Comparison of ENCODE assay signal across 25 mouse cellular contexts in the genomic region with DNA sequence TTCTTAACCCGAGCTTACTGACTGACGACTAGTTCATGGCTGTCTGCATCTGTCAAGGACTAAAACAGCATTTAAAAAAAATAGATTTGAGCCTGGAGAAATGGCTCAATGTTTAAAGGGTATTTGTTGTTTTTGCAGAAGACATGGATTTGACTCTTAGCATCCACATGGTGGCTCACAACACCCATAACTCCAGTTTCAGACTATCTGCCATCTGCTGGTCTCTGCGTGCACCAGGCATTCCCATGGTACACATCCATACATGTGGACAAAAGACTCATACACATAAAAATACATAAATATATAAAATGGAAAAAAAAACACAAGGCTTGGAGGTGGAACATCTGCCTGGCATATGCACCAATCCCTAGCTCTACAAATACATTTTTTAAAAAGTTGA. TPM values are rescaled to one million over a fixed set of nuclear protein-coding genes. Genes with fewer than 3 reads are reported as not detected.
DNase-seq lines count a peak whose midpoint lies in the region; ATAC-seq and TF ChIP-seq lines count a peak whose summit lies in the region.
"Had no signal": no experiment of that assay in that cellular context is flagged by ENCODE, and none has a peak within 500 bp of the region (broad histone marks: within the 10 kb centered on the region; RNA-seq: fewer than 3 reads in every experiment).

No protein-coding gene starts in this region.

- H3K4me3 ChIP-seq in gastrocnemius, adult 2 months: no peak overlapping the region
- H3K4me3 ChIP-seq in kidney, postnatal 0 days (replicated peaks; ENCODE audit: low read depth, low read length): no peak overlapping the region
- no peak overlapping the region for H3K4me3 ChIP-seq in CH12.LX (replicated peaks in 1 of 3; ENCODE audit: low read depth in 2 of 3, low read length in 2 of 3, poor library complexity in 1 of 3)
- no peak overlapping the region for H3K4me3 ChIP-seq in embryonic fibroblast, embryonic 13.5 days (ENCODE audit: insufficient read depth, low read length)
- H3K4me3 ChIP-seq: forebrain, embryonic 10.5 days; hindbrain, embryonic 10.5 days; limb, embryonic 10.5 days; midbrain, embryonic 12.5 days had no signal

- peaks cover 23% of the 10 kb centered on the region for H3K36me3 ChIP-seq in kidney, postnatal 0 days (ENCODE audit: insufficient read depth, low read length)
- peaks cover 25 to 64% of the 10 kb centered on the region in 2 experiments for H3K36me3 ChIP-seq in CH12.LX (replicated peaks in 1 of 2; ENCODE audit: control insufficient read depth in 1 of 2, insufficient read depth in 1 of 2, low read length in 1 of 2)

- ATAC-seq in kidney, postnatal 0 days (replicated peaks; ENCODE audit: low FRiP score, low read depth): no peak

- H3K4me1 ChIP-seq in kidney, postnatal 0 days (replicated peaks; ENCODE audit: insufficient read depth, low read length): no peaks in the 10 kb centered on the region
- no peaks in the 10 kb centered on the region for H3K4me1 ChIP-seq in CH12.LX (ENCODE audit: control insufficient read depth in 1 of 2, insufficient read depth in 2 of 2)
- H3K4me1 ChIP-seq in embryonic fibroblast, embryonic 13.5 days (ENCODE audit: control insufficient read depth, insufficient read depth, low read length): no peaks in the 10 kb centered on the region
- H3K4me1 ChIP-seq: forebrain, embryonic 10.5 days; hindbrain, embryonic 10.5 days; limb, embryonic 10.5 days; midbrain, embryonic 12.5 days had no signal

- no peaks in the 10 kb centered on the region for H3K79me2 ChIP-seq in CH12.LX (replicated peaks; ENCODE audit: control insufficient read depth, extremely low read depth, insufficient read depth, poor library complexity, severe bottlenecking)

- no peak overlapping the region for H3K27ac ChIP-seq in gastrocnemius, adult 2 months
- no peak overlapping the region for H3K27ac ChIP-seq in kidney, postnatal 0 days
- H3K27ac ChIP-seq in CH12.LX (ENCODE audit: insufficient read depth, low read depth): no peak overlapping the region
- H3K27ac ChIP-seq in embryonic fibroblast, embryonic 13.5 days (ENCODE audit: insufficient read depth, low read length): no peak overlapping the region
- H3K27ac ChIP-seq: forebrain, embryonic 10.5 days; hindbrain, embryonic 10.5 days; limb, embryonic 10.5 days; midbrain, embryonic 12.5 days had no signal

- TF ChIP-seq EP300 in CH12.LX (IDR thresholded peaks at IDR 0.05; ENCODE audit: low read length): no peak

- no peak; the same call in none of the 2 replicates for TF ChIP-seq RAD21 in CH12.LX (IDR thresholded peaks at IDR 0.05; ENCODE audit: low read depth, low read length)

- no peaks in the 10 kb centered on the region for H3K27me3 ChIP-seq in kidney, postnatal 0 days (ENCODE audit: insufficient read depth, low read length)
- H3K27me3 ChIP-seq in CH12.LX (replicated peaks): no peaks in the 10 kb centered on the region
- H3K27me3 ChIP-seq: midbrain, embryonic 12.5 days had no signal

- no peak overlapping the region for H3K4me2 ChIP-seq in kidney, postnatal 0 days (ENCODE audit: low read length)
- no peak overlapping the region for H3K4me2 ChIP-seq in CH12.LX (ENCODE audit: insufficient read depth, low read depth, poor library complexity, severe bottlenecking)
- H3K4me2 ChIP-seq: heart, embryonic 11.5 days; midbrain, embryonic 12.5 days had no signal

- H3K9ac ChIP-seq in kidney, postnatal 0 days (ENCODE audit: low read depth, low read length): no peak overlapping the region
- H3K9ac ChIP-seq in CH12.LX (ENCODE audit: insufficient read depth, low read depth): no peak overlapping the region
- H3K9ac ChIP-seq: midbrain, embryonic 12.5 days had no signal

- no peak for DNase-seq in gastrocnemius, adult 2 months
- no peak for DNase-seq in gastrocnemius, postnatal 10 days
- DNase-seq in kidney, postnatal 0 days (ENCODE audit: low spot score): peak; percentile 10
- DNase-seq in kidney, adult 11 months: no peak
- no peak for DNase-seq in CH12.LX (ENCODE audit: extremely low read depth)
- DNase-seq in ovary, postnatal 14 days (ENCODE audit: low spot score): no peak
- DNase-seq: adrenal gland, adult 2 months; cerebellum, adult 18-20 months; cerebellum, postnatal 25 days; kidney, adult 9 months; kidney, postnatal 36 days; lung, postnatal 14 days; right cerebral cortex, postnatal 14 days had no signal

- dilution Hi-C loops in CH12.LX (cut with MboI; ENCODE audit: extremely low pct_ligation_motif_present, extremely low pct_unique_long_range_greater_than_20kb, low sequenced_read_pairs): no loop called here

- 0 out of 2 replicates have a peak, but pooled peaks have one; percentile 18 for TF ChIP-seq CTCF in gastrocnemius, adult 2 months (IDR thresholded peaks at IDR 0.05)
- TF ChIP-seq CTCF in kidney, postnatal 0 days (IDR thresholded peaks at IDR 0.05; ENCODE audit: low read depth): peak; percentile 43; the same call in 1 of the 2 replicates
- TF ChIP-seq CTCF in CH12.LX (conservative IDR thresholded peaks at IDR 0.05 in 1 of 2, IDR thresholded peaks at IDR 0.05 in 1 of 2; ENCODE audit: low read depth in 2 of 2, low read length in 2 of 2): peak in 1 of 2 experiments; percentile 57; a peak in 2 of 4 replicates
- TF ChIP-seq CTCF in embryonic fibroblast, embryonic 13.5 days (IDR thresholded peaks at IDR 0.05; ENCODE audit: borderline replicate concordance, insufficient read depth, low read length): 0 out of 2 replicates have a peak, but pooled peaks have one; percentile 6

- WGBS in kidney, postnatal 0 days: 83% methylated on average over 3 of the region's 3 CpGs

- H3K9me3 ChIP-seq in kidney, postnatal 0 days (replicated peaks; ENCODE audit: low read length): no peaks in the 10 kb centered on the region
- H3K9me3 ChIP-seq in CH12.LX (replicated peaks; ENCODE audit: low read length): no peaks in the 10 kb centered on the region
- H3K9me3 ChIP-seq: G1E; hindbrain, embryonic 10.5 days; limb, embryonic 10.5 days; midbrain, embryonic 12.5 days had no signal

- TF ChIP-seq POLR2A in CH12.LX (IDR thresholded peaks at IDR 0.05; ENCODE audit: low read depth, low read length): no peak
- TF ChIP-seq POLR2A in embryonic fibroblast, embryonic 13.5 days (IDR thresholded peaks at IDR 0.05; ENCODE audit: low read depth, low read length): no peak

- in situ Hi-C loops in CH12.LX (cut with MboI; ENCODE audit: low pct_ligation_motif_present, low pct_unique_long_range_greater_than_20kb, low sequenced_read_pairs): no loop called here

- intact Hi-C loops in gastrocnemius, adult 2 months (cut with DNase I): no loop called here

TF ChIP-seq in CH12.LX, 34 proteins besides CTCF, POLR2A, EP300 and RAD21:
- TF ChIP-seq SMC3 (IDR thresholded peaks at IDR 0.05; ENCODE audit: low read depth, low read length): peak; percentile 19; the same call in 1 of the 2 replicates
- no peak for TF ChIP-seq MAFK (IDR thresholded peaks at IDR 0.05; ENCODE audit: insufficient replicate concordance, low read length)

RNA-seq across cellular contexts. Expression of a gene that starts 31.5 kb away (rescaled TPM):
- total RNA-seq in gastrocnemius, adult 2 months (2021): under 1 TPM; 0.50 to 0.54 TPM
- total RNA-seq in gastrocnemius, postnatal 10 days (2021): under 1 TPM; 0.20 to 0.40 TPM
- polyA plus RNA-seq in kidney, postnatal 0 days (2015; fragmentation: Nextera tagmentation; extraction: Ambion mirVana): 0.05 TPM in 1 of 2 replicates, not detected in the other
- not detected in 2 replicates for total RNA-seq in CH12.LX (2012; rRNA removed)
- not detected in 2 replicates for total RNA-seq in CH12.LX (2014; rRNA removed)
- polyA plus RNA-seq in CH12.LX (2012; ENCODE audit: insufficient read length, low read depth): not detected in 2 replicates
- 0.35 TPM in 2 replicates for polyA plus RNA-seq in embryonic fibroblast, embryonic 13.5 days (2011; ENCODE audit: insufficient read length, low read depth, missing spikeins)
- total RNA-seq: G1E; gastrocnemius, postnatal 4 days; left cerebral cortex, adult 18-20 months; megakaryocyte, adult 5-6 weeks had no signal
- polyA plus RNA-seq: forebrain, embryonic 10.5 days; G1E; heart, embryonic 11.5 days; heart, postnatal 0 days; limb, embryonic 10.5 days; neural tube, embryonic 11.5 days had no signal

RNA-seq across cellular contexts. Expression of a gene that starts 51.6 kb away (rescaled TPM):
- total RNA-seq in gastrocnemius, adult 2 months (2021): 10 to 100 TPM; 50.8 to 56.0 TPM
- 10 to 100 TPM; 32.8 to 33.8 TPM for total RNA-seq in gastrocnemius, postnatal 10 days (2021)
- polyA plus RNA-seq in kidney, postnatal 0 days (2015; fragmentation: Nextera tagmentation; extraction: Ambion mirVana): 7.4 and 7.5 TPM in 2 replicates
- total RNA-seq in CH12.LX (2012; rRNA removed) (9.0 and 9.3 TPM in 2 replicates), CH12.LX (2014; rRNA removed) (13.9 and 14.2 TPM in 2 replicates)
- polyA plus RNA-seq in CH12.LX (2012; ENCODE audit: insufficient read length, low read depth): 10.9 and 11.8 TPM in 2 replicates
- polyA plus RNA-seq in embryonic fibroblast, embryonic 13.5 days (2011; ENCODE audit: insufficient read length, low read depth, missing spikeins): 31.8 and 40.7 TPM in 2 replicates
